Mouse (Mus musculus) testis, adult 2 months (tissue): ENCODE measurements around the gene Bnc2. TPM values are rescaled to one million over a fixed set of nuclear protein-coding genes. Genes with fewer than 3 reads are reported as not detected.

ENCODE experiments used
- H3K27ac ChIP-seq: fragments of 200-500 bp; 2 replicates; pipeline ENCODE4 v1.5.1; 2012; ENCODE audit warnings: low read depth, low read length; ENCODE audit not compliant: control insufficient read depth, insufficient read depth
- H3K27me3 ChIP-seq: fragments of 200-500 bp; 2 replicates; pipeline ENCODE4 v1.6.1; 2012; ENCODE audit warnings: mild to moderate bottlenecking, low read length, moderate library complexity; ENCODE audit not compliant: control insufficient read depth, insufficient read depth
- H3K36me3 ChIP-seq: fragments of 200-500 bp; 2 replicates; pipeline ENCODE4 v1.6.1; 2012; ENCODE audit warnings: mild to moderate bottlenecking, low read length; ENCODE audit not compliant: control insufficient read depth, insufficient read depth
- H3K4me1 ChIP-seq: fragments of 200-500 bp; 2 replicates; pipeline ENCODE4 v1.6.1; 2012; ENCODE audit warnings: low read length; ENCODE audit not compliant: control insufficient read depth, insufficient read depth
- H3K4me3 ChIP-seq: fragments of 200-500 bp; 2 replicates; pipeline ENCODE4 v1.5.1; 2012; ENCODE audit warnings: low read depth, mild to moderate bottlenecking, low read length, moderate library complexity, mixed read lengths; ENCODE audit not compliant: control insufficient read depth
- CTCF ChIP-seq: fragments of 200-500 bp; IDR thresholded peaks from 2 replicates; pipeline ENCODE4 v1.5.1; 2012; ENCODE audit warnings: low read depth, mild to moderate bottlenecking, inconsistent platforms, low read length, moderate library complexity; ENCODE audit not compliant: control insufficient read depth, insufficient read depth, insufficient replicate concordance
- POLR2A ChIP-seq: fragments of 200-500 bp; IDR thresholded peaks from 2 replicates; pipeline ENCODE4 v1.6.1; 2012; ENCODE audit warnings: low read depth, mild to moderate bottlenecking, inconsistent platforms, low read length, moderate library complexity; ENCODE audit not compliant: control insufficient read depth
- polyA plus RNA-seq: library from polyadenylated mRNA; depleted of rRNA; stranded (reverse); fragments of >200 nt; gene quantifications from 2 replicates; pipeline ENCODE4 v1.2.3, GENCODE M21; 2012

Bnc2 gene
- polyA plus RNA-seq, 1 experiment: 9.7 TPM

DNA sequence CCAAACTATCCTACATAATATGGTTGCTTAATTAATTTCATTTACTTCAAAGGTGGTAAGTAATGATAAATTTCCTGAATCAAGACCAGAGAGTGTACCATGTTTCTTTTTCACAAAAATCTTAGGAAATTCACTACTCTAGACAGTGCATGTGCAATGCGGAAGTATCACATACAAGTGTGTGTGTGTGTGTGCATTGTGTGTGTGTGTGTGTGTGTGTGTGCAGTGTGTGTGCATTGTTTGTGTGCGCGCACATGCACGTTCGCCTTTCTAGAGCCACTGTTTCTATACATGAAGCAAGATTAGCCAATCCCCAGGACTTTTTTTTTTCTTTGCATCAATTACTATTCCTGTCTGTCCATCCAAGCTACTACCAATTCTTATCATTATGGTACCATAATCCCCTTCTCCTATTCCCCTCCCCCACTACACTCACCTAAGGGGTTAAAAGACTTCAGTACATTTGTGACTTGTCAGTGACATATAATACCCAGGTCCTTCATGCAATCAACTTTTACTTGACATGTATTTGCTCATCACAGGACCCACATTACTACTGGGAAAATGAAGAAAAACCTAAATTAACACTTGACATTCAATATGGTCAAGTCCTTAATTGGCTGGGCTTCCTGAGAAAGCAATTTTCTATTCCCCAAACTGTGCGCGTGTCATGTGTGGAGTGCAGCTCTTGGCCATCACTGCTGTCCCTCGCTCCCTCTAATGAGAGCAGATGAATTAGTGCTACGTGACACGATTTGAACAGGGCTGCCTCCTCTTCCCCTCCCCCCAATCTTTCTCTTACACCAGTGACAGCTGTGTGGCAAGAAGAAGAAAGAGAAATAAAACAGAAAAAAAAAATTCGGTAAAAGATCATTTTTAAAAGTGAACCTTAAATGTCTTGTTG lies 145.9 kb downstream of the Bnc2 start:
- H3K27me3 ChIP-seq: no peaks in the 10 kb centered on the region
- no peak overlapping the region for H3K4me3 ChIP-seq
- TF ChIP-seq POLR2A (no peak), CTCF (no peak)
- no peak overlapping the region for H3K27ac ChIP-seq
- H3K36me3 ChIP-seq: no peaks in the 10 kb centered on the region
- H3K4me1 ChIP-seq: no peaks in the 10 kb centered on the region

DNA sequence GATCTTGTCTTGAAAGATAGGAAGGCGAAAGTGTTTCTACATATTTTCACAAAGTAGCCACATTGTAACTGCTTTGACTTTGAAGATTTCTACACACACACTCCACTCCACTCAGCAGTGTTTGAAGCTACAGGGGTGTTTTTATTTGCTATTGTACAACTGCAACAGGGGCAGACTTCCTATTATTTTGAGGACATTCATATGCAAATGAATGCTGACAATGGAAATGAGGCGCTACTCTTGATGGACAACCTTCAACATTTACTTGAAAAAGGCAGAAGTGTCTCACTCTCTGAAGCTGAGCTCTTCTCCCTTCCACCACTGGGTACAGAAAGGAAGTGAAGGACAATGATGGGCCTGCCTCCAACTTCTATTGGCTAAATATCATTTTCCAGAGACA lies 146.7 kb downstream of the Bnc2 start:
- Histone ChIP-seq H3K4me3 (no peak overlapping the region), H3K4me1 (no peaks in the 10 kb centered on the region), H3K27me3 (no peaks in the 10 kb centered on the region), H3K36me3 (no peaks in the 10 kb centered on the region), H3K27ac (no peak overlapping the region)
- TF ChIP-seq CTCF (no peak), POLR2A (no peak)

DNA sequence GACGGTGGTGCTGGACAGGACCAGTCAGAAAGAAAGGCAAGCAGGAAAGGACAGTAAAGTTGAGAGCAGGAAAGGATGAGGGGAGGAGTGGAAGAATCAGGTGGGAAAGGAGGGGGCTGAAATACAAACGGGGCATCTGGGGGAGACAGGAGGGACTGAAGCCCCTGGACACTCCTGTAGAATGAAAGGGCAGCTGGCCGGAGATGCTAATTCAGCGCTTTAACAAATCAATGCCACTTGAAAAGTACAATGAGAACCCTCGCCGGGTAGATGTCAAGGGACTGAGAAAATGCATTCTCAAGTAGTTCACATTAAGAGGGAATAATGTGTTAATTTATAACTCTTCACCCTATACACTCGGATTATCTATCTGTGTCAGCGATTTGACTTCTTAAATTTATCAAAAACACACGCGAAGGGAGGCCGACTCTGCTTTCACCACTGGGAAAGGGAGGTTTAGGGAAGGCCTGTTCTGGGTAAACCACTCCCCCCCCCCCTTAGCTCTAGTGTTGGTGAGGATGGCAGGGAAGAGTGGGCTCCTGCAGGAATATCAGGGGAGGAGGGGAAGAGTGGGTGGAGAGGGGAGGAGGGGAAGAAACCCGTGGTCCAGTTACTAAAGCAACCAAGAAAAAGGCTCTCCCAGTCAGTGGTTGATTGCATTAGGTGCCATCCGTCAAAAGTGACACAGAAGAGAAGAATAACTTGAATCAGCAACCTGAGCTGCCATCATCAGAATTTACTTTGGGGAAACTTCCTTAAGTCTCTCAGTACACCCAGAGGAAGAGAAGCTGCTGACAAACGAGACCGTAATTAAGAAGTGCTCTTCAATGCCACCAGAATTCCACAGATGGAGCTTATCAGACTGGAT lies 147.8 kb downstream of the Bnc2 start:
- Histone ChIP-seq H3K27me3 (no peaks in the 10 kb centered on the region), H3K4me1 (no peaks in the 10 kb centered on the region), H3K27ac (no peak overlapping the region), H3K36me3 (no peaks in the 10 kb centered on the region), H3K4me3 (no peak overlapping the region)
- TF ChIP-seq CTCF (no peak), POLR2A (no peak)

DNA sequence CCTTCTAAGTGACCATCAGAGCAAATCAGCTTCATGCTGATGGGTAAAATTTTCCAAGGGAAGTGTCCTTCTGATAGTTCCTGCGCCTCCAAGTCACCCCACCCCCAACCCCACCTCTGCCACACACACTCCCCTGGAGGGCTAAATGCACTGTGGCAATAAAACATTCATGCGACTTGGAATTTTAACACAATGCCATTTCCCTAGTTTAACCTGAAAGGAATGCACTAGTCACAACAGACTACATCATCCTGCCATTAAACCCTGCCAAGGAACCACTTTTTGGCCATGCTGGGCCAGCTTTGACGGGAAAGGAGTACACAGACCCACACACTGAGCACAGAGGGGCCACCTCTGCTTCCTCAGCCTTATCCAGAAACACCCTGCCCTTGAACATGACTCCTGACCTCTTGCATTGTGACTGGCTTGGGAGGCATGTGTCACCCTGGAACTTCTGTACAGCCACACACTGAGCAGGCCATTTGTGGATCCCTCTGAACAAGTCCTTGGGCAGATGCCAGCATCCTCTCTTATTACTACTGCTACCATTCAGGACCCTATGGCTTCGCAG lies 151.3 kb downstream of the Bnc2 start:
- Histone ChIP-seq H3K4me1 (no peaks in the 10 kb centered on the region), H3K36me3 (no peaks in the 10 kb centered on the region), H3K27ac (peak overlapping the region; percentile 7; the same call in 1 of the 2 replicates), H3K27me3 (no peaks in the 10 kb centered on the region), H3K4me3 (no peak overlapping the region)
- no peak for TF ChIP-seq CTCF
- no peak for TF ChIP-seq POLR2A

DNA sequence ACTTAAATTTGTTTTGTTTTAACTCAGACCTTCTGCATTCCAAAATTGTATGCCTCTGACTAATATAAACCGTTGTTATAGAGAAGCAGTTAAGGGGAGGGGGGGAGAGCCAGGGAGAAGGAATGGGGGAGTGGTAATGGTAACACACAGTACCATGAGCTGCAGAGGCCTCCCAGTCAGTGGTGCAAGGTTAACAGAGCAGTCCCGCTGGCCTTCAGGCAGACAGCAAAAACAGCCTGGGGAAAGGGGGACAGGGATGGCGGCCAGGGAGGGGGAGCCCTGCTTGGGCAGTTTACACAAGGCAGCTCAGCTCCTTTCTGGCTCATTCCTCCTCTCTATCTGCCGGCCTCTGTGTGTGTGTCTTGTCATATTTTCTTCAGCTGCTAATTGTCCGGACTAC lies 151.9 kb downstream of the Bnc2 start:
- Histone ChIP-seq H3K27ac (peak overlapping the region; percentile 7; the same call in 1 of the 2 replicates), H3K4me1 (no peaks in the 10 kb centered on the region), H3K27me3 (no peaks in the 10 kb centered on the region), H3K36me3 (no peaks in the 10 kb centered on the region), H3K4me3 (no peak overlapping the region)
- TF ChIP-seq POLR2A (no peak), CTCF (no peak)

DNA sequence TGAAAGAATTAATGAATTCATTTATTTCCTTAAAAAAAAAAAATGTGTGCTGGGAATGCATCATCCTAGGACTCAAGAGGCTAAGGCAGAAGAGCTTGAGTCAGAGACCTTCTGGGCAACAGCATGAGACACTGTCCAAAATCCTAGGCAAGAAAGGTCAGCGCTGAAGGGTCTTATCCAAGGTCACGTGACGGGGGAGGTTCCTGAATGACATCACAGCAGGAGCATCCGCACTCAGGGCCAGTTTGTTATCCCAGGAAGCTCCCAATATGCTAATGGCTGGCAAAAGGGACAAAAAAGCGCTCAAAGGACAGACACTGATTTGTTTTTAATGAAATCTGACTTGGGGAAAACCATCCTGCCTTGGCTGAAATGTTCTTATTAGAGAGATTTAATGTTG lies 153.5 kb downstream of the Bnc2 start:
- TF ChIP-seq POLR2A: no peak
- no peaks in the 10 kb centered on the region for H3K27me3 ChIP-seq
- no peaks in the 10 kb centered on the region for H3K36me3 ChIP-seq
- no peak overlapping the region for H3K27ac ChIP-seq
- no peaks in the 10 kb centered on the region for H3K4me1 ChIP-seq
- H3K4me3 ChIP-seq: no peak overlapping the region

DNA sequence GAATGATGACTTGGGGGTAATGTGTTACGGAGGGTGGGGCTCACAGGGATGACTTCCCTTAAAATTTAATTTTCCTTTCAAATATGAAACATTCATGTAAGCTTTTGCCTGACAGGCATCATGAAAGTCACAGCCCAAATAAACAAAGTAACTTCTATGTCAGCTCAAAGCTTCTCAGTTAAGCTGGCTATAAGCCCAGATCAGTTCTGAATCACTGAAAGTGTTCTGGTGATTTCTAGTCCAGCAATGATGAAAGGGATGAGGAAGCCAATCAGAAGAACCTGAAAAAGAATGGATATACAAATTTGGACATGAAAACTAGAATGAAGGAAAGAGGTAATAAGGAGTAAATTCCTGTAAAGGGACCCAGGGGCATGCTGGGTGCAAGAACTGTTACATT lies 164.6 kb downstream of the Bnc2 start:
- H3K36me3 ChIP-seq: no peaks in the 10 kb centered on the region
- H3K4me1 ChIP-seq: no peaks in the 10 kb centered on the region
- H3K27me3 ChIP-seq: no peaks in the 10 kb centered on the region
- H3K4me3 ChIP-seq: no peak overlapping the region
- H3K27ac ChIP-seq: no peak overlapping the region
- no peak for TF ChIP-seq CTCF
- no peak for TF ChIP-seq POLR2A
